Mouse (Mus musculus) stomach, postnatal 0 days (tissue): ENCODE measurements at regions not wholly inside any gene's neighbourhood (a gene's known extent, or its start where the extent isn't known, plus 50 kb on each side); places are given as distances from the start of the nearest gene placed in this dataset.

Experiments
- ATAC-seq: fragments of 200-750 bp; cut with Nextera tagmentation; 2 replicates; pipeline ENCODE4 v1.8.0; 2017; ENCODE audit not compliant: low FRiP score, low TSS enrichment
- DNase-seq: peaks from one replicate; pipeline ENCODE4 v3.0.0-alpha.2; 2016; ENCODE audit warnings: low spot score
- H3K27ac ChIP-seq: fragments of 300-500 bp; sonication (generic); replicated peaks from 2 replicates; pipeline ENCODE4 v1.5.1; 2014; ENCODE audit warnings: mild to moderate bottlenecking, control low read depth
- H3K27me3 ChIP-seq: fragments of 300-500 bp; sonication (generic); 2 replicates; pipeline ENCODE4 v1.6.1; 2014; ENCODE audit warnings: low read length; ENCODE audit not compliant: control insufficient read depth, insufficient read depth
- H3K36me3 ChIP-seq: fragments of 300-500 bp; sonication (generic); 2 replicates; pipeline ENCODE4 v1.6.1; 2014; ENCODE audit warnings: low read length, mixed read lengths; ENCODE audit not compliant: control insufficient read depth, insufficient read depth
- H3K4me1 ChIP-seq: fragments of 300-500 bp; sonication (generic); replicated peaks from 2 replicates; pipeline ENCODE4 v1.6.1; 2014; ENCODE audit warnings: antibody characterized with exemption; ENCODE audit not compliant: control insufficient read depth, insufficient read depth
- H3K4me2 ChIP-seq: fragments of 300-500 bp; sonication (generic); replicated peaks from 2 replicates; pipeline ENCODE4 v1.6.1; 2014; ENCODE audit warnings: low read depth, mild to moderate bottlenecking, control low read depth, moderate library complexity
- H3K4me3 ChIP-seq: fragments of 300-500 bp; sonication (generic); 2 replicates; pipeline ENCODE4 v1.5.1; 2014; ENCODE audit warnings: low read depth, low read length, control low read depth
- H3K9ac ChIP-seq: fragments of 300-500 bp; sonication (generic); 2 replicates; pipeline ENCODE4 v1.6.1; 2014; ENCODE audit warnings: mild to moderate bottlenecking, low read length, control low read depth, mixed read lengths
- H3K9me3 ChIP-seq: fragments of 300-500 bp; sonication (generic); 2 replicates; pipeline ENCODE4 v1.6.1; 2016; ENCODE audit warnings: low read length; ENCODE audit not compliant: control insufficient read depth
- CTCF ChIP-seq: IDR thresholded peaks from 2 replicates; pipeline ENCODE4 v1.5.1; 2016; ENCODE audit warnings: antibody characterized with exemption, low read depth, mild to moderate bottlenecking, moderate library complexity
- EP300 ChIP-seq: optimal IDR thresholded peaks from 2 replicates; pipeline ENCODE3; 2016; ENCODE audit warnings: antibody characterized with exemption
- WGBS: fragments of 180-500 bp; shearing (Covaris S2); extraction: QIAGEN DNeasy Blood & Tissue Kit; methylation state at CpG from one replicate; pipeline ENCODE4 v1.1.7; 2014; 5-methylcytosine and 5-hydroxymethylcytosine counted together

DNA sequence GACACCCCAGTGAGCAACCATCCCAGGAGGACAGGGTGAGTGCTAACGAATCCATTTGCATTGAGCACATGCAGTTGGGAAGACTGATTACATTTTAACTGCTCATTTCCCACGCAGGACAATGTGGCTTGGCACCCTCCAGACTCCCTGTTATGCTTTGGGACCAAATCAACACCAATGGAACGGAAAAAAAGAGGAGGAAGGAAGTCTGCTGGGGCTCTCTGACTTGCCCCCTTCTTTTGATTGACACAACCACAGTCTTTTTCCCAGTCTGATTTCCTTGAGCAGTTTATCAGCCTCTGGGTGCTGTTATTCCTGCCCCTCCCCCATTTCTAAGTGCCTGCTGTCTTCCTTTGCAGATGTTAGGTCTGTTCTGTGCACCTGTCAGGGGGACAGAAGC, 321.0 kb downstream of the Rps15a start:
- no peak overlapping the region for H3K27ac ChIP-seq
- no peak for DNase-seq
- no peak overlapping the region for H3K9ac ChIP-seq
- no peaks in the 10 kb centered on the region for H3K36me3 ChIP-seq
- no peak for TF ChIP-seq EP300
- no peak for TF ChIP-seq CTCF
- H3K4me1 ChIP-seq = no peaks in the 10 kb centered on the region
- H3K27me3 ChIP-seq = no peaks in the 10 kb centered on the region
- H3K4me3 ChIP-seq = no peak overlapping the region
- WGBS = 33% methylated on average over 3 of the region's 3 CpGs
- H3K9me3 ChIP-seq = no peaks in the 10 kb centered on the region
- H3K4me2 ChIP-seq = no peak overlapping the region
- no peak for ATAC-seq

DNA sequence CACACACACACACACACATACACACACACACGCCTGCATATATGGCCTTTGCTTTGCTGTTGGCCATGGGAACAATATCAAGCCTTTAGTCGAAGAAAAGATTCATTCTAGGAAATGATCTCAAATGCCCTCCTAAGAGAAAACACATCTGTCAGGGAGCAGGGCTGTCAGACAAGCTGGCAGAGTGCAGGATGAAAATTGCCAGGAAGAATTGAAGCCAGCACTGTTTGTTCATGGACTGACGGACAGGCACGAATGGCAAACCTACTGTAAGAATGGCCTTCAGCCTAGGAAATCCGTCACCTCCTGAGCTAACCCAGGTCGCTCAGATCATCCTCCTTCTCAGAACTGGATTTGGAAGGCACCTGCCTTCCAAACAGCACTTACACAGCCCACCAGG, 322.0 kb downstream of the Rps15a start:
- Histone ChIP-seq H3K36me3 (no peaks in the 10 kb centered on the region), H3K4me2 (no peak overlapping the region), H3K9me3 (no peaks in the 10 kb centered on the region), H3K27ac (no peak overlapping the region), H3K4me3 (no peak overlapping the region), H3K4me1 (no peaks in the 10 kb centered on the region), H3K9ac (no peak overlapping the region), H3K27me3 (no peaks in the 10 kb centered on the region)
- DNase-seq = no peak
- 75% methylated on average over 6 of the region's 6 CpGs for WGBS
- TF ChIP-seq CTCF (no peak), EP300 (no peak)
- no peak for ATAC-seq

DNA sequence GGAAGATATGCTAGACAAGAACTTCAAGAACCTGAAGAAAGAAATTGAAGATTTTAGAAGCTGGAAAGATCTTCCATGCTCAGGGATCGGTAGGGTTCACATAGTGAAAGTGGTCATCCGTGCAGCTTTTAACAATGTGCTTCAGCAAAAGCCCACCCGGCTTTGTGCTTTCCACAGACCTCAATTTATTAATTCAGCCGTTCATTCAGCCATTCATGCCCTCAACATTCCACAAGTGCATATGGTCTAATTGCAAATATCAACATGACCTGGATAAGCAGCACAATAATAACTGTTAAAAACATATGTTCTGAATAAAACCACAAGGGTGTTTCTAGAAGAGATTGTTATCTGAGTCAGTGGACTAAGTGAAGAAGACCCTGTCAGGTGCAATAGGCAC, 323.5 kb downstream of the Rps15a start:
- Histone ChIP-seq H3K9ac (no peak overlapping the region), H3K4me2 (no peak overlapping the region), H3K9me3 (no peaks in the 10 kb centered on the region), H3K4me3 (no peak overlapping the region), H3K4me1 (no peaks in the 10 kb centered on the region), H3K27me3 (no peaks in the 10 kb centered on the region), H3K27ac (no peak overlapping the region), H3K36me3 (no peaks in the 10 kb centered on the region)
- TF ChIP-seq CTCF (no peak), EP300 (no peak)
- no peak for DNase-seq
- no peak for ATAC-seq
- WGBS = 81% methylated on average over 4 of the region's 4 CpGs

DNA sequence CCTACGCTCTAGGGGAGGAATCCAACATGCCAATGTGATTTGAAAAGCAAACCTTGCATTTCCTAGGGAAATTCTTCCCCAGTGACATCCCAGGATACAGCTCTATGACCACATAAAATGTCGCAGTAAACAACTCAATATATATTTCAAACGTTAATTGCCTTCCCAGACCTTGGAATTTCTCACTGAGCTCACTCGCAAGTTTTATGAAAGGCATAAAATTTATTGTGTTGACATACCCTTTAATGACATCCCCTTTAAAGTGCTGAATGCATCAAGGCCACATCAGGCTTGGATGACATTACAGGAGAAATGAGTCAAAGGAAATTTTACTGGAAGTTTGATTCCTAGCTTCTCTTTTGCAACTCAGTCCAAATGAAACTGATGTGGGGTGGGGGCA, 337.0 kb downstream of the Rps15a start:
- DNase-seq (no peak), ATAC-seq (no peak)
- no peak overlapping the region for H3K9ac ChIP-seq
- no peak overlapping the region for H3K27ac ChIP-seq
- no peaks in the 10 kb centered on the region for H3K27me3 ChIP-seq
- no peak overlapping the region for H3K4me2 ChIP-seq
- 62% methylated on average over 4 of the region's 4 CpGs for WGBS
- no peaks in the 10 kb centered on the region for H3K4me1 ChIP-seq
- no peak overlapping the region for H3K4me3 ChIP-seq
- H3K36me3 ChIP-seq = no peaks in the 10 kb centered on the region
- H3K9me3 ChIP-seq = no peaks in the 10 kb centered on the region
- no peak for TF ChIP-seq EP300
- no peak for TF ChIP-seq CTCF

DNA sequence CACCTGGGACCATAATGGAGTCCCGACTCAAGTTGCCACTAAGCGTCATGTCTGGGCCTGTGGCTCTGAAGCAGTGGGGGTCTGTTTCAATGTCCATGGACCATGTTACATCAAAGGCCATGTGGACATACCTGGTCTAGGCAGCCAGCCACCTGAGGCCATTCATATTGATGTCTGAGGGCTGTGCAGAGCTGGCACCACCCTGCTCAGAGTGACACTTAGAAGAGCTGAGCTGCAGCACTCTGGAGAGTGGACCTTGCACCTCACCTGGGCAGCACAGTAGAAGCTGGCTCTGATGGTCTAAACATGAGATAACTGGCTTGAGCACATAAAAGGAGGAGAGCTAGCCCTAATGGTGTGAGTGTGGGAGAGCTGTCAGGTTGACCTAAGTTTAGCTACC, 338.1 kb downstream of the Rps15a start:
- TF ChIP-seq EP300 (no peak), CTCF (no peak)
- Histone ChIP-seq H3K27me3 (no peaks in the 10 kb centered on the region), H3K4me1 (no peaks in the 10 kb centered on the region), H3K9ac (no peak overlapping the region), H3K4me3 (no peak overlapping the region), H3K9me3 (no peaks in the 10 kb centered on the region), H3K4me2 (no peak overlapping the region), H3K27ac (no peak overlapping the region), H3K36me3 (no peaks in the 10 kb centered on the region)
- ATAC-seq = no peak
- 100% methylated on average over 2 of the region's 2 CpGs for WGBS
- DNase-seq = no peak

DNA sequence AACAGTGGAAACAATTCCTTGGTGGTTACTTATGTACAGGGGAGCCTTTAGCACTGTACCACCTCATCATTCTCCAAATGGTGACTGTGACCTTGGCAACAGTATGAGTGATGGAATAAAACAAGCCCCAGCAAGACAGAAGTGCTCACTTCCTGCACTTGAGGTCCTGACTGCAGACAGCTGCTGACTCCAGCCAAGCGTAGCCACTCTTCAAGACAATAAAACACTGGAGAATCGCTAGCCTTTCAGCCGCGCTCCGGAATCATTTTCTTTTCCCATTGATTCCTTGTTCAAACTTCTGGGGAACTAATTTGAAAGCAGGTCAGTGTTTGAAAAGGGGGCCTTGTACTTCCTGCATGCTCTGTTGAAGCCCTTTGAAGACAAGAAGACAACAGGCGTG, 344.2 kb downstream of the Rps15a start:
- H3K9me3 ChIP-seq = no peaks in the 10 kb centered on the region
- WGBS = 76% methylated on average over 6 of the region's 6 CpGs
- no peak overlapping the region for H3K4me2 ChIP-seq
- DNase-seq (no peak), ATAC-seq (no peak)
- no peak overlapping the region for H3K4me3 ChIP-seq
- TF ChIP-seq CTCF (no peak), EP300 (no peak)
- no peaks in the 10 kb centered on the region for H3K27me3 ChIP-seq
- no peaks in the 10 kb centered on the region for H3K4me1 ChIP-seq
- H3K9ac ChIP-seq = no peak overlapping the region
- no peak overlapping the region for H3K27ac ChIP-seq
- H3K36me3 ChIP-seq = no peaks in the 10 kb centered on the region
